Mouse (Mus musculus) spleen, postnatal 0 days (tissue): Measurements from ENCODE around the gene Ifna11. TPM values are rescaled to one million over a fixed set of nuclear protein-coding genes. Genes with fewer than 3 reads are reported as not detected.

Experiments used
- polyA plus RNA-seq: library from polyadenylated mRNA; unstranded; fragments of >200 nt; fragmentation: Nextera tagmentation; extraction: Ambion mirVana; gene quantifications from 2 replicates; pipeline ENCODE4 v1.2.1, GENCODE M21; 2015

The Ifna11 gene
- not detected in 2 replicates for polyA plus RNA-seq

GRCm38 (mm10) chr4:88819659-88820058 is at the start of gene Ifna11:
Gene Ifna11, plus strand, starts transcription at chr4:88819959.

GRCm38 (mm10) chr4:88773534-88773933 is 46.2 kb upstream of the Ifna11 start, which contains the start of gene Gm13290:
Gene Gm13290, plus strand, starts transcription at chr4:88773834.

GRCm38 (mm10) chr4:88776622-88777021 is 43.1 kb upstream of the Ifna11 start, which contains the start of gene Gm13289:
Gene Gm13289, plus strand, starts transcription at chr4:88776922.

GRCm38 (mm10) chr4:88779550-88779949 is 40.2 kb upstream of the Ifna11 start, which contains the start of gene Gm13272:
Gene Gm13272, plus strand, starts transcription at chr4:88779850.

GRCm38 (mm10) chr4:88781831-88782230 is 37.9 kb upstream of the Ifna11 start, which contains the start of gene Ifnz:
Gene Ifnz, plus strand, starts transcription at chr4:88782131.

GRCm38 (mm10) chr4:88785409-88785808 is 34.4 kb upstream of the Ifna11 start, which contains the start of gene Gm13276:
Gene Gm13276, plus strand, starts transcription at chr4:88785709.

GRCm38 (mm10) chr4:88788402-88788801 is 31.4 kb upstream of the Ifna11 start, which contains the start of gene Gm13277:
Gene Gm13277, plus strand, starts transcription at chr4:88788632.

GRCm38 (mm10) chr4:88791250-88791649 is 28.5 kb upstream of the Ifna11 start, which contains the start of gene Gm13278:
Gene Gm13278, plus strand, starts transcription at chr4:88791550.

GRCm38 (mm10) chr4:88793936-88794675 is 25.7 kb upstream of the Ifna11 start, which contains the start of gene Gm13275:
Gene Gm13275, plus strand, starts transcription at chr4:88794487.

GRCm38 (mm10) chr4:88797097-88797496 is 22.7 kb upstream of the Ifna11 start, which contains the start of gene Gm13279:
Gene Gm13279, plus strand, starts transcription at chr4:88797397.

GRCm38 (mm10) chr4:88799365-88799764 is 20.4 kb upstream of the Ifna11 start, which contains the start of gene Gm13285:
Gene Gm13285, plus strand, starts transcription at chr4:88799665.

GRCm38 (mm10) chr4:88802954-88803353 is 16.8 kb upstream of the Ifna11 start, which contains the start of gene Gm13287:
Gene Gm13287, plus strand, starts transcription at chr4:88803254.

GRCm38 (mm10) chr4:88805231-88805630 is 14.5 kb upstream of the Ifna11 start, which contains the start of gene Gm13288:
Gene Gm13288, plus strand, starts transcription at chr4:88805531.

GRCm38 (mm10) chr4:88815928-88816327 is 3.8 kb upstream of the Ifna11 start, which contains the start of gene Ifna7:
Gene Ifna7, plus strand, starts transcription at chr4:88816228.

GRCm38 (mm10) chr4:88827116-88827515 is 7.4 kb downstream of the Ifna11 start, which contains the start of gene Ifna6:
Gene Ifna6, plus strand, starts transcription at chr4:88827416.

GRCm38 (mm10) chr4:88835225-88835624 is 15.5 kb downstream of the Ifna11 start, which contains the start of gene Ifna5:
Gene Ifna5, plus strand, starts transcription at chr4:88835525.

GRCm38 (mm10) chr4:88841438-88841911 is 21.7 kb downstream of the Ifna11 start, which contains the start of gene Ifna4:
Gene Ifna4, plus strand, starts transcription at chr4:88841861.

GRCm38 (mm10) chr4:88849698-88850097 is 29.9 kb downstream of the Ifna11 start, which contains the start of gene Ifna1:
Gene Ifna1, plus strand, starts transcription at chr4:88850087.

Other genes starting within 250 kb of the Ifna11 start
- gene Ifna14, start 248.2 kb upstream of the Ifna11 start, polyA plus RNA-seq, result not detected in 2 replicates
- not detected in 2 replicates for gene Ifna9, start 227.6 kb upstream of the Ifna11 start, polyA plus RNA-seq
- not detected in 2 replicates for gene Ifna12, start 216.6 kb upstream of the Ifna11 start, polyA plus RNA-seq
- gene C87499, start 185.5 kb upstream of the Ifna11 start, polyA plus RNA-seq, result not detected in 2 replicates
- not detected in 2 replicates for gene Ifna13, start 175.5 kb upstream of the Ifna11 start, polyA plus RNA-seq
- gene Ifna16, start 143.0 kb upstream of the Ifna11 start, polyA plus RNA-seq, result not detected in 2 replicates
- not detected in 2 replicates for gene Ifna2, start 136.0 kb upstream of the Ifna11 start, polyA plus RNA-seq
- not detected in 2 replicates for gene Ifnab, start 128.6 kb upstream of the Ifna11 start, polyA plus RNA-seq
- 0.17 and 0.38 TPM in 2 replicates for gene Gm26566, start 98.2 kb upstream of the Ifna11 start, polyA plus RNA-seq
- gene Klhl9, start 97.5 kb upstream of the Ifna11 start, polyA plus RNA-seq, result 23.7 and 28.8 TPM in 2 replicates
- not detected in 2 replicates for gene Gm13271, start 65.1 kb upstream of the Ifna11 start, polyA plus RNA-seq
- gene Gm13283, start 59.8 kb upstream of the Ifna11 start, polyA plus RNA-seq, result 0.17 and 0.19 TPM in 2 replicates
- gene Gm13290, start 46.1 kb upstream of the Ifna11 start, polyA plus RNA-seq, result not detected in 2 replicates
- gene Gm13289, start 43.0 kb upstream of the Ifna11 start, polyA plus RNA-seq, result not detected in 2 replicates
- gene Gm13272, start 40.1 kb upstream of the Ifna11 start, polyA plus RNA-seq, result not detected in 2 replicates
- 0.33 TPM in 1 of 2 replicates, not detected in the other for gene Ifnz, start 37.8 kb upstream of the Ifna11 start, polyA plus RNA-seq
- gene Gm13276, start 34.2 kb upstream of the Ifna11 start, polyA plus RNA-seq, result not detected in 2 replicates
- not detected in 2 replicates for gene Gm13277, start 31.3 kb upstream of the Ifna11 start, polyA plus RNA-seq
- gene Gm13278, start 28.4 kb upstream of the Ifna11 start, polyA plus RNA-seq, result not detected in 2 replicates
- gene Gm13275, start 25.5 kb upstream of the Ifna11 start, polyA plus RNA-seq, result not detected in 2 replicates
- not detected in 2 replicates for gene Gm13279, start 22.6 kb upstream of the Ifna11 start, polyA plus RNA-seq
- gene Gm13285, start 20.3 kb upstream of the Ifna11 start, polyA plus RNA-seq, result 0.79 TPM in 1 of 2 replicates, not detected in the other
- not detected in 2 replicates for gene Gm13287, start 16.7 kb upstream of the Ifna11 start, polyA plus RNA-seq
- gene Gm13288, start 14.4 kb upstream of the Ifna11 start, polyA plus RNA-seq, result not detected in 2 replicates
- not detected in 2 replicates for gene Ifna7, start 3.7 kb upstream of the Ifna11 start, polyA plus RNA-seq
- not detected in 2 replicates for gene Ifna6, start 7.5 kb downstream of the Ifna11 start, polyA plus RNA-seq
- not detected in 2 replicates for gene Ifna5, start 15.6 kb downstream of the Ifna11 start, polyA plus RNA-seq
- gene Ifna4, start 21.9 kb downstream of the Ifna11 start, polyA plus RNA-seq, result not detected in 2 replicates
- gene Ifna1, start 30.1 kb downstream of the Ifna11 start, polyA plus RNA-seq, result not detected in 2 replicates
- gene Ifne, start 60.2 kb downstream of the Ifna11 start, polyA plus RNA-seq, result not detected in 2 replicates